Mouse (Mus musculus): ENCODE results near the gene Zfp128. TPM values are rescaled to one million over a fixed set of nuclear protein-coding genes. Genes with fewer than 3 reads are reported as not detected.
"Not testable (repeated sequence)": the region's sequence is repeated elsewhere in the genome, so short reads cannot be mapped to it uniquely, and the experiment has no call there.

Gene Zfp128
- 7.0 and 7.3 TPM in 2 replicates for polyA plus RNA-seq (2015; fragmentation: Nextera tagmentation; extraction: Ambion mirVana)

DNA sequence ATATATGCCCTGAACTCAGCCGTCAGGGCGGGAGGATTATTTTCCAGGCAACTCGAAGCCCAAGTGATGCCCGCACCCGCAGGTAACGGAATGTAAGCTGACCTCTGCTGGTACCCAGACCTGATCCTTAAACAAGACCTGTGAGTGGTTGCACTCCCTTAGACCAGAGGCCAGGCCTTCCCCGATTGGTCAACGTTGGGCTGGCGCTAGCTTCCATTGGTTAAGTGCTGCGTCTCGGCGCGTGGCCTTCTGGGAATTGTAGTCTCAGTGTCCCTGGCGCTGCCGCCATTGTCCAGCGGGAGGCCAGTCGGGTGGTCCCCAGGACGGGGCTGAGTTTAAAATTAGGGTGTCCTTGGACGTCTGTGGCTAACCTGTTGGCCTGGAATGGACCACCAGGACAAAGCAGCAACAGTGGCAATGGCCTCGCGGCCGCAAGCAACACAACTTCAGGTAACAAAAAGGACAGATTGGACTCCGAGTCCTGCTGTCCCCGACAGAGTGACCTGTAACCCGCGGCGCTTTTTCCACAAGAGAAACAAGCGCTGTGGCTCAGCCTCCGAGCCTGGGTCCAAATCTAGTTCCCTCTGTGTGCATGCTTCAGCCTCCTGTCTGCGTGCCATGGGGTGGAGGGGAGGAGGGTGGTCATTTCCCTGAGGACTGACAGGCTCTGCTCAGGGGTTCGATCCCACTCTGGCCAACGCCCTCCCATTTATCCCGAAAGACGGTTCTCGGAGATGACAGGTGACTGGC, at the start of gene Zfp128:
Gene Zfp128 (plus strand): TSS at position 267 of the 750 bp plus-strand sequence.
- Histone ChIP-seq H3K9me3 (no peaks in the 10 kb centered on the region), H3K9ac (peak within 1 kb of the TSS; percentile 92), H3K27me3 (no peaks in the 10 kb centered on the region), H3K4me2 (peak within 1 kb of the TSS; percentile 83), H3K4me3 (peak within 1 kb of the TSS; percentile 77), H3K36me3 (peaks cover 18% of the 10 kb centered on the region), H3K4me1 (replicated peaks) (peaks cover 23% of the 10 kb centered on the region), H3K27ac (peak within 1 kb of the TSS; percentile 49)
- WGBS = 1% methylated on average over 35 of the region's 35 CpGs
- peak; percentile 98 for ATAC-seq (ENCODE audit: low FRiP score)

DNA sequence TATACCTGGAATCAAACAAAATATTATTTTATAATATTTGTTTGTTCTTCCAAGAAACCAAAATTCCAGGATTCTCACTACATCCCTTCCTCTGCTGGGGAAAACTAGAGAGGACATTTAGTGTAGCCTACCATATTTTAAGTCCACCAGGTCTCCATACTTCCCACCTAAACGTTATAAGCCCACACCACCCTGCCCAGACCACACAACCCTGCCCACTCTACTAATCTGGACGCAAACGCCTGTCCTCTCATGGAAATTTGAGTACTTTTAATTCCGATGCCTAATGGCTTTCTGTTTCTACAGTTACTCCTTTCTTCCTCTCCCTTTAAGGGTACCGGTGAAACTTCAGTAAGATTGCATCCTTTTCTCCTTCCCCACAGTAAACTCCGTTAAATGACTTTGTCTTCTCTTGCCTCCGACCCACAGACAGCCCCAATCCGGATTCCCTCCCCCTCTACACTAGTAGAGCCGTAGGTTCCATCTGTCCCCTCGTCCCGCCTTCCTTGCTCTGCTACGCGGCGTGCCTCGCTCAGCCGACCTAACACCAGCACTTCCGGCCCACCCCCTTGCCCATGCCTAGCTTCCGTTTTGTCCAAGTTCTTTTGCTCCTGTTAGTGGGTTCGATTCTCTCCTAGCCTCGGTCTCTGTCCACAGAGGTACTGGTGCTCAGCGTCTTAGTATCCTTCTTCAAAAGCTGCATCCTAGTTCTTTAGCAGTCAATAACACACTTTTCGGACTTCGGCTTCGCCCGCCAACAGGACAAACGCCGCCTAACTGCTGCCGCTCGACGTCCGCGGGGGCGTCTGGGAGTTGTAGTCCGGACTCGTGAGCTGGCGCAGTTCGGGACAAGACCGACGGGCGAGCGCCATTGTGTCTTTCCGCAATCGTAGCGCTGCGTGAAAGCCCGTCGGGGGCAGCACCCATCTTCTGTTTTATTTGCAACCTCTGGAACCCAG, 46.5 kb upstream of the Zfp128 start, which contains the start of gene Zfp110:
Gene Zfp110 (plus strand): TSS at position 600 of the 959 bp plus-strand sequence.
- Histone ChIP-seq H3K36me3 (peaks cover 34% of the 10 kb centered on the region), H3K4me2 (peak within 1 kb of the TSS; percentile 48), H3K9ac (peak within 1 kb of the TSS; percentile 74), H3K27me3 (no peaks in the 10 kb centered on the region), H3K27ac (peak within 1 kb of the TSS; percentile 60; the same call in 1 of the 2 replicates), H3K4me3 (peak within 1 kb of the TSS; percentile 53), H3K9me3 (peaks cover 28% of the 10 kb centered on the region), H3K4me1 (replicated peaks) (no peaks in the 10 kb centered on the region)
- peak; percentile 97 for ATAC-seq (ENCODE audit: low FRiP score)
- WGBS = 4% methylated on average over 47 of the region's 47 CpGs

DNA sequence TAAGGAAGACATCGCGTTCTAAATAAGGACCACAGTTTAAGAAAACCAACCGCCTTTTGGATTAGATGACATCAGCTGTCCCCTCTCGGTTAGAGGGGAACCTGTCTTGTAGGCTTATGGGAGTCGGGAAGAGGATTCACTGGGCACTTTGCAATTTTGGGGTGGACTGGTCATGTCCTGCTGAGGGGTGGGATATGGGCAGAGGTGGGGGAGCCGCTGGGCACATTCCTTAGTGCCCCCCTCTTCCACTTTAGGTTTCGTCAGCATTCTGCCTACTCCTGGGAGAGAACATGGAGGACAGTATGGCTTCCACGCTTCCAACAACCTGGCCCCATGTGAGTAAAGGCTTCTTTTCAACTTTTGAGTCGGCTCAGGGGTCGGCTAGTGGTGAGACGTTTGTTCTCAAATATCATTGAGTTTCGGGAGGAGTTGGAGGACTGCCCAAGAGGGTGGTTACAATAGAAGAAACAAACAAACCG, 45.7 kb upstream of the Zfp128 start:
- Histone ChIP-seq H3K9me3 (peaks cover 34% of the 10 kb centered on the region), H3K27ac (peak overlapping the region; percentile 60; the same call in 1 of the 2 replicates), H3K4me1 (replicated peaks) (no peaks in the 10 kb centered on the region), H3K4me3 (peak overlapping the region; percentile 53), H3K36me3 (peaks cover 40% of the 10 kb centered on the region), H3K4me2 (peak overlapping the region; percentile 48), H3K9ac (peak overlapping the region; percentile 74), H3K27me3 (no peaks in the 10 kb centered on the region)
- WGBS = 45% methylated on average over 13 of the region's 13 CpGs
- ATAC-seq (ENCODE audit: low FRiP score) = peak; percentile 71

DNA sequence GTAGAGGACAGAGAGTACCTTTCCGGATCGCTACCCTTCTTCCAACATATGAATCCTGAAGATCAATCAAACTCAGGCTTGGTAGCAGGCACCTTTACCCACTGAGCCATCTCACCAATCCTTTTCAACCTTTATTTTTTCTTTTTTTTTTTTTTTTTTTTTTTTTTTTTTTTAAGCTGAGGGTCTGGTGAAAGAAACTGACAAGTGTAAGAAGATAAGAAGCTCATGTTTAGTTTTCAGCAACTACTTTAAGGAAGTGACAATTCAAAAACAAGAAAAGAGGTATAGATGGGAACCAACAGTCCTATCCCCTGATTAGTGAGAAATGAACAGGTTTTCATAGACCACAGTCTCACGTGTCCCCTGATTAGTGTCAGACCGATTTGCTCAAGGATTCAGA, 45.2 kb upstream of the Zfp128 start:
- Histone ChIP-seq H3K4me3 (peak overlapping the region; percentile 53), H3K27me3 (no peaks in the 10 kb centered on the region), H3K27ac (no peak overlapping the region), H3K9me3 (peaks cover 39% of the 10 kb centered on the region), H3K4me1 (replicated peaks) (no peaks in the 10 kb centered on the region), H3K9ac (no peak overlapping the region), H3K4me2 (peak overlapping the region; percentile 48), H3K36me3 (peaks cover 46% of the 10 kb centered on the region)
- WGBS = 93% methylated on average over 4 of the region's 4 CpGs
- no peak for ATAC-seq (ENCODE audit: low FRiP score)

DNA sequence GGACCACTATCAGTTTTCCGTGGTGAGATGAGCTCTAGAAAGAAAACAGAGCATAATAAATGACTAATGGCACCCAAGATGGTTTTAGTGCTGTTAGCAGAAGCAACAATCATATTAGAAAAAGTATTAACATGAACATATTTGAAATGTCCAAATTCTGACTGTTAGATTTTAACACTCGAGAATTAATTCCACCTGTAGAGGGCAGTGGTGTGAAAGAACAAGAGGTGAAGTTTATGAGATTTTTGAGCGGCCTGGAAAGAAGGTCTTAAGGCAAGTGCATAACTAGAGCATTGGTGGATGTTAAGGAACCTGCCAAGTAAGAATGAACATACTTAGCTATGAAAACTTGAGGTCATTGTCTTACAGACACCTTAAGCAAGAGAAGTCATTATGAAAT, 6.7 kb upstream of the Zfp128 start:
- ATAC-seq (ENCODE audit: low FRiP score) = no peak
- no peaks in the 10 kb centered on the region for H3K4me1 ChIP-seq (replicated peaks)
- no peak overlapping the region for H3K4me2 ChIP-seq
- H3K36me3 ChIP-seq = no peaks in the 10 kb centered on the region
- peaks cover 11% of the 10 kb centered on the region for H3K9me3 ChIP-seq
- H3K9ac ChIP-seq = no peak overlapping the region
- no peak overlapping the region for H3K27ac ChIP-seq
- H3K27me3 ChIP-seq = 0 out of 2 replicates have a peak, but pooled peaks cover 6% of the 10 kb centered on the region
- no peak overlapping the region for H3K4me3 ChIP-seq
- 28% methylated on average over 3 of the region's 3 CpGs for WGBS

DNA sequence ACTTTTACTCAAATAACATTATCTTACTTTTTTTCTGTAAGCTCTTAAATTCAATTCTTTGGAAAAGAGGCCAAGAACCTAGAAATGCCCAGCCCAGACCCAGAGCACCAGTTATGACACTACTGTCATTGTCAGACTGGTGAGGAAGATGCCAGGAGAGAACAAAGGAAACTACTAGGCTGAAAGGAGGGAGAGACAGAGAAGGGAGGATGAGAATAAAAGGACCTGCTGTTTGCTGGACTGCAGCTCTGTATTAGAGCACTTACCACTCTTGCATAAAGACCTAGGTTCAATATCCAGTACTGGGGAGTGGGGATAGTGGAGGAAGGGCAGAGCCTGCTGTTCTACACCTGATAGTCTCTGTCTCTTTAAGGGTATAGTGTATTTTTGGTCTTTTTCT, 941 bp upstream of the Zfp128 start:
- Histone ChIP-seq H3K4me1 (replicated peaks) (peaks cover 23% of the 10 kb centered on the region), H3K9ac (no peak overlapping the region), H3K4me2 (peak overlapping the region; percentile 83; the same call in 1 of the 2 replicates), H3K27me3 (0 out of 2 replicates have a peak, but pooled peaks cover 3% of the 10 kb centered on the region), H3K27ac (no peak overlapping the region), H3K9me3 (0 out of 2 replicates have a peak, but pooled peaks cover 3% of the 10 kb centered on the region), H3K4me3 (no peak overlapping the region), H3K36me3 (peaks cover 8% of the 10 kb centered on the region)
- ATAC-seq (ENCODE audit: low FRiP score) = no peak

DNA sequence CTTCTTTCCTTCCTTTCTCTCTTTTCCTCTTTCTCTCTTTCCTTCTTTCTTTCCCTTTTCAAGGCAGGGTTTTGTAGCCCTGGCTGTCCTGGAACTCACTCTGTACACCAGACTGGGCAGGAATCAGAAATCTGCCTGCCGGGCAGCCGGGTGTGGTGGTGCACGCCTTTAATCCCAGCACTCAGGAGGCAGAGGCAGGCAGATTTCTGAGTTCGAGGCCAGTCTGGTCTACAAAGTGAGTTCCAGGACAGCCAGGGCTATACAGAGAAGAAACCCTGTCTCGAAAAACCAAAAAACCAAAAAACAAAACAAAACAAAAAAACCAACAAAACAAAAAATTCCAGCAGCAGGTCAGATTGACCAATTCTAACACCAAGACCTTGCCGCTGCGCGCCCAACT, 480 bp upstream of the Zfp128 start:
- Histone ChIP-seq H3K4me3 (peak overlapping the region; percentile 77), H3K36me3 (peaks cover 12% of the 10 kb centered on the region), H3K4me1 (replicated peaks) (peaks cover 23% of the 10 kb centered on the region), H3K9ac (peak overlapping the region; percentile 92), H3K27ac (peak overlapping the region; percentile 49; the same call in 1 of the 2 replicates), H3K4me2 (peak overlapping the region; percentile 83)
- ATAC-seq (ENCODE audit: low FRiP score) = peak; percentile 44
- not testable (repeated sequence) for H3K27me3 ChIP-seq, H3K9me3 ChIP-seq
- WGBS = 49% methylated on average over 8 of the region's 8 CpGs

DNA sequence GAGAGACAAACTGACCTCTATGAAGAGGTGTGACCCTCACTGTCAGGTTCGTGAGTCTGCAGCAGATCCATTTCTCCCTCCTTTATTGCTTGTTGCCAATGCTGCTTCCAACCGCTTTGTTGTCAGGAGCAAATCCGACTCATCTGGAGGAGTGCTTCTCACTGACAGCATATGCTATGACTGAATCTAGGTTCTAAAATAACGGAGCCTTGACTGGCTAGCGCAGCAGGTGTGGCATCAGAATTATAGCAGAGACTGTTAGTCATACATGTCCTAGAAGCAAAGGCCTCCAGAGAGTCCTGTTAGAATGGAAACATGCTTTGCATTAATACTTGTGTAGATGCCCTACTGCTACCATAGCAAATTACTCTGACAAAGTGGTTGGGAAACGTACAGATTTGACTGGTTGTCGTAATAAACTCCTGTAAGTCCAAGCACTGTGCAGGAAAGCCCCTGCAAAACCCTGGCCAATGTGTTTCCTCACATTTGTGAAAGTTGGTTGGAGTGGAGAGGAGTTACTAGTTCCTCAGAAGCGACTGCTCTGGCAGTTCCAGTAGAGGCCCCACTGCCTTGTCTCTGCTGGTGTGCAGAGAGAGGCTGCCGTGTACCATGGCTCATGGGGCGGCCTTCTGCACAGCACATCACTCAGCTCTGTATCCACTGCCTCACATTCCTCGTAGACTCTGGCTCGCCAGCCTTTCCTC, 5.7 kb downstream of the Zfp128 start:
- Histone ChIP-seq H3K4me1 (replicated peaks) (peaks cover 14% of the 10 kb centered on the region), H3K27ac (no peak overlapping the region), H3K27me3 (no peaks in the 10 kb centered on the region), H3K9me3 (no peaks in the 10 kb centered on the region), H3K4me2 (no peak overlapping the region), H3K4me3 (no peak overlapping the region), H3K36me3 (peaks cover 73% of the 10 kb centered on the region), H3K9ac (no peak overlapping the region)
- WGBS = 95% methylated on average over 12 of the region's 12 CpGs
- no peak for ATAC-seq (ENCODE audit: low FRiP score)

DNA sequence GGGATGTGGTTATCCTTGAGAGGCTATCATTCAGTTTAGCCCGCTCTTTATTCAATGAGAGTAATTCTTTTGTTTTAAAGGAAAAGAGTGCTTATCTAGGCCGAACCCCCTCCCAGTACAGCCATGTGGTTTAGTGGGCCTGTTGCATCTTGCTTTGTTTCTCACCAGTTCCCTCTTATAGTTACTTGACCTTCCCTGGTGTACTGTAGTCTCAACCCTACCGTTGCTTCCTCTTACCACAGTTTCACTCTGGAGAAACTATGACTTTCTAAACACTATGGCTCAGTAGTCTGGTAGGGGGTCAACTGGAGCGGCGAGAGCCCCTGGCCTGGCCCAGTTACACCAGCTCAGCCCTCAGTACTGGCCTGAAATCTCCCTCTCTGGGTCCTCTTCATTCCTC, 6.6 kb downstream of the Zfp128 start:
- Histone ChIP-seq H3K27me3 (no peaks in the 10 kb centered on the region), H3K4me2 (no peak overlapping the region), H3K36me3 (peaks cover 81% of the 10 kb centered on the region), H3K4me3 (no peak overlapping the region), H3K9ac (no peak overlapping the region), H3K27ac (no peak overlapping the region), H3K9me3 (no peaks in the 10 kb centered on the region), H3K4me1 (replicated peaks) (peaks cover 6% of the 10 kb centered on the region)
- no peak for ATAC-seq (ENCODE audit: low FRiP score)
- 98% methylated on average over 5 of the region's 5 CpGs for WGBS

DNA sequence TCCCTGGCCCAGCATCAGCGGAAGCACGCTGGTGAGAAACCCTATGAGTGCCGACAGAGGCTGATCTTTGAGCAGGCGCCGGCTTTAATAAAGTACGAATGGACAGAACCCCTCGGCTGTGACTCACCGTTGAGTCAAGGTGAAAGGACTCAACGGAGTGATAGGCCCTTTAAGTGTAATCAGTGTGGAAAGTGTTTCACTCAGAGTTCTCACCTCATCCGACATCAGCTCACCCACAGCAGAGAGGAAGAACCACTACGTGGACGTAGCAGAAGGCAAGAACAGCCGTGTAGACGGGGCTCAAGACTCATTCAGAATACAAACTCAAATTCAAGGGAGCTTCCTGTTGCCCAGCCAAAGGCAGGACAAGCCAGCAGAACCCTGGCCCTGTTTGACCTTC, 10.0 kb downstream of the Zfp128 start:
- no peak overlapping the region for H3K27ac ChIP-seq

DNA sequence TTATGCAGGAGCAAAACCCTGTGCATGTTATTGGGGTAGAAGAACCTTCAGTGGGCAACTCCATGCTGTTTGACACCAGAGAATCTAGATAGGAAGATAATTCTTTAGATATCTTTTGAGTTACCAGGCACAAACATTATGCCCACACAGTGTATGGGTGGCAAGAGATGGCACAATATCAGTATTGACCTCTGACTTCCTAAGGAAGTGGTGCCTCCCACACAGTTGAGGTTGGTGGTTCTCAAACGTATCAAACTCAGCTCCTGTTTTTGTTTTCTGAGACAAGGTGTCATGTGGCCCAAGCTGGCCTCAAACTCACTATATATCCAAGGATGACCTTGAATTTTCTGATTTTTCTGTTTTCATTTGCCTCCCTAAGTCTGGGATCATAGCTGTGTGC, 10.4 kb downstream of the Zfp128 start:
- 88% methylated on average over 1 of the region's 1 CpGs for WGBS
- Histone ChIP-seq H3K9ac (no peak overlapping the region), H3K9me3 (no peaks in the 10 kb centered on the region), H3K4me3 (no peak overlapping the region), H3K4me1 (replicated peaks) (no peaks in the 10 kb centered on the region), H3K4me2 (no peak overlapping the region), H3K27ac (no peak overlapping the region), H3K36me3 (peaks cover 61% of the 10 kb centered on the region), H3K27me3 (no peaks in the 10 kb centered on the region)
- no peak for ATAC-seq (ENCODE audit: low FRiP score)

More for the DNA sequence above, 10.0 kb downstream of the Zfp128 start:
- no peak overlapping the region for H3K4me3 ChIP-seq
- H3K4me1 ChIP-seq (replicated peaks) = no peaks in the 10 kb centered on the region
- H3K9me3 ChIP-seq = no peaks in the 10 kb centered on the region
- no peak for ATAC-seq (ENCODE audit: low FRiP score)
- no peaks in the 10 kb centered on the region for H3K27me3 ChIP-seq
- no peak overlapping the region for H3K9ac ChIP-seq
- WGBS = 93% methylated on average over 14 of the region's 14 CpGs
- H3K36me3 ChIP-seq = peaks cover 65% of the 10 kb centered on the region
- no peak overlapping the region for H3K4me2 ChIP-seq

Data from hindbrain, embryonic 13.5 days (tissue).